In the genomic region with DNA sequence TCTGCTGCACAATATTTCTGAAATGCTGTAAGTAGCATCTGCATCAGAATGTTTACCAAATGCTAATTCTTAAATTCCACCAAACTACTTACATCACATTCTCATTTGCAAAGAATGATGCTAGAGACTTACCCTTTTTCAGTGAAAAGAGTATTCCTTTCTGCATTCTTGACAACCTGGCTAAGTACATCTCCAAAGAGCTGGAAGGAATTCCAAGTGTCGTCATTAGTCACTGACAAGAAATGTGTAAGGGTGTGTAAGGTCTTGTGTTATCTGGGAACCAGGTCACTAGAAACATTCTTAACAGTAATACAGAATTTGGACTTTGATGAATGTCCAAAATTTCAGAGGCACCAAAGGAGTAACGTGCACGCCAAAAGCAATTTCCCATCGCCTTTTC, we compare ENCODE assay signal across 16 mouse cellular contexts.
"Had no signal": no experiment of that assay in that cellular context is flagged by ENCODE, and none has a peak within 500 bp of the region (broad histone marks: within the 10 kb centered on the region; RNA-seq: fewer than 3 reads in every experiment).

No protein-coding gene starts in this region.

- DNase-seq: cerebellum, adult 8-10 months; cerebellum, adult 9-10 months; cerebellum, adult 9-11 months; cerebellum, postnatal 10 days; cerebellum, postnatal 14 days; cerebellum, postnatal 36 days; embryo, embryonic 11 days; forebrain, postnatal 0 days; gastrocnemius, adult 2 months; gastrocnemius, postnatal 10 days; gastrocnemius, postnatal 14 days; gastrocnemius, postnatal 25 days; gastrocnemius, postnatal 36 days; heart, adult 11 months; heart, adult 18-20 months; heart, adult 2 months had no signal
